Mouse (Mus musculus) left cerebral cortex, postnatal 10 days (tissue): ENCODE measurements around the gene 4933415A04Rik. TPM values are rescaled to one million over a fixed set of nuclear protein-coding genes. Genes with fewer than 3 reads are reported as not detected.

Source experiments
- DNase-seq, 2 experiments: peaks; one replicate each; pipeline ENCODE4 v3.0.0; 2021 to 2022; ENCODE audit warnings: low spot score in 2 of 2, mixed read lengths in 1 of 2; ENCODE audit errors: extremely low spot score in 1 of 2
- intact Hi-C: fragments of 180-260 bp; cut with DNase I; formaldehyde crosslinking; loops from one replicate; pipeline ENCODE4 v1.15.1; 2025
- total RNA-seq, 2 experiments: library from RNA; stranded (reverse); gene quantifications; 2 replicates each; pipeline ENCODE4 v1.2.3; 2021

4933415A04Rik gene
- 1 to 10 TPM; 1.6 TPM for total RNA-seq

DNA sequence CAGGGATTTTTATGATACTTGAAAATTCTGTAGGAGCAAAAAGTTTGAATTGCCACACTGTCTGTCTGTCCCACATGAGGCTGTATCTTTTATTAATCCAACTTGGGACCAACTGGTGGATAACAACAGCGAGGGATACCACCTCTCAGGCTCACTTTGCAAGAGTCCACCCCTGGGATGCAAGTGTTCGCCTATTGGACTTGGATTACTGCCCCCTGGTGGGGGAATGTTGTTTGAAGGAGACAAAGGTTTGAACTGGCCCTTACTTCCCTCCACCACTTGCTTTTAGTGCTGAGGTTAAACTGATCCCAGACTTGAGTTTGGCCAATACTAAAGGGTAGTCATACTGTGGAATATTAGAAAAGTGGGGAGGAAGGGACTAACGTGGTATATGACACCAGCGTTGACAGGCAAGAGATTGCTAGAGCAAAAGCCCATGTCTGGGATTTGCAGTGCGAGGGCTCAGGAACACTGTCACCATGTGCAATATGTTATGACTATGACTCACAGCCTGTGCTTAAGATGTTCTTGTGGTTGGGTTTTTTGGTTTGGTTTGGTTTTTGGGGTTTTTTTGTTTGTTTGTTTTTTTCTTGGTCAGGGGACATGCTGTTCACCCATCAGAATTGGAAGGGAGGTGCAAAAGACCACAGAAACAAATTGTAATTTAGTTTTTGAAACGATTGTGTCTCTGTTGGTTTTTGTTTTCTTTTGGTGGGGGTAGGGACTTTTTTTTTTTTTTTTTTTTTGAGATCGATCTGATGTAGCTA is at the start of gene 4933415A04Rik:
4933415A04Rik (plus strand) TSS at position 717 of the 767 bp plus-strand sequence.
- intact Hi-C loops, result loop anchor here (10.0 kb wide), 1 partner anchor 92 kb away; no protein-coding TSS in a partner anchor

GRCm38 (mm10) chr11:43537074-43537473 is 49.8 kb upstream of the 4933415A04Rik start:
- intact Hi-C loops, result no loop called here
- no peak for DNase-seq

More for the DNA sequence above, at the start of gene 4933415A04Rik:
- DNase-seq, result peak; percentile 32 to 76

GRCm38 (mm10) chr11:43539863-43540262 is 47.0 kb upstream of the 4933415A04Rik start:
- DNase-seq, result no peak
- intact Hi-C loops, result no loop called here

DNA sequence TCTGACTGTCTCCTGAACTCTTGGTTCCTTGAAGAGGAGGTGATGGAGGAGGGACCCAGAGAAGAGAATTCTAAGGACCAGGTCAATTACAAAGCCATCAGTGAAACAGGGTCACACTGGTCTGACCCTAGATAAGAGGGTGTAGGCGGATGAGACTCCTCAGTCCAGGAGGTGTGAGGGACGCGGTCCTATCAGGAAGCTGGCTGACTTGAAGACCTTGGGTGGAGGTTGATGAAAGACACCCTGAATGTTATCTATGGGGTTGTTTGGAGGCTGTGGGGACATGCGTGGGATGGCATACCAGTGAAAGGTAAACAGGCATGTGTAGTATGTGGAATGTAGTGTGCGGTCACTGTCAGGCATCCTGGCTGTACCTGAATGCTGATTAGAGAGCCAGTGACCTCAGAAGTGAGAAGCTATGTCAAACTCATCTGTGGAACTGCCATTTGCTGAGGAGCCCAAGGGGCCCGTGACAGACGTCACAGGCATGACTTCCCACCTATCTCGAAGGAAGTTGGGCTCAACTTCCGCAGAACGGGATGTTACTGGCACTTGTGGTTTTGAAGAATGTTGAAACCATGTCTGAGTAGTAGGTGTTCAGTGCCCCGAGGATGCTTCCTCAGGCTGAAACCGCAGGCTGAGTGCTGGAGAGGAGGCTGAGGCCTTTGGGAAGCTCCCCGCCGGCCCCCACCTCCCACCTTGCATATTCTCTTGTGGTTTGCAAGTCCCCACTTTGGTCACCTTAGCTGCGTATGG is 43.0 kb upstream of the 4933415A04Rik start:
- DNase-seq, result no peak
- intact Hi-C loops, result no loop called here

DNA sequence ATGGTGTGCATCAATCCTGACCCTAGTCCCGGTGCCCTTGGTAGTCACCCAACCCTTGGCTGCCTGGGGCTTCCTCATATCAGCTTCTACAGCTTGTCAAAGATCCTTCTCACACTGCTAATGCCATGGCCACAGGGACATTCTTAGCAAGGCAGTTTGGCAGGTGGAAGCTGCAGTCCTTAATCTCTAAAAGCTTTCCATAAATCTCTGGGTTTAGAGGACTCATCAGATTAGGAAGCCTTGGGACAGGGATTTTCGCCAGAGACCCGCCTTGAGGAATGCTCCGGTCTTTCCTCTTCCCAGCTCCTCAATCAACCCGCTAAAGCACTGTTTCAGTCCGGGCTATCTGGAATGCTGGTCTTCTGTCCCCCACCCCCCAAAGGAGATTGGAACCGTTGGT is 42.0 kb upstream of the 4933415A04Rik start:
- intact Hi-C loops, result no loop called here
- DNase-seq, result no peak

DNA sequence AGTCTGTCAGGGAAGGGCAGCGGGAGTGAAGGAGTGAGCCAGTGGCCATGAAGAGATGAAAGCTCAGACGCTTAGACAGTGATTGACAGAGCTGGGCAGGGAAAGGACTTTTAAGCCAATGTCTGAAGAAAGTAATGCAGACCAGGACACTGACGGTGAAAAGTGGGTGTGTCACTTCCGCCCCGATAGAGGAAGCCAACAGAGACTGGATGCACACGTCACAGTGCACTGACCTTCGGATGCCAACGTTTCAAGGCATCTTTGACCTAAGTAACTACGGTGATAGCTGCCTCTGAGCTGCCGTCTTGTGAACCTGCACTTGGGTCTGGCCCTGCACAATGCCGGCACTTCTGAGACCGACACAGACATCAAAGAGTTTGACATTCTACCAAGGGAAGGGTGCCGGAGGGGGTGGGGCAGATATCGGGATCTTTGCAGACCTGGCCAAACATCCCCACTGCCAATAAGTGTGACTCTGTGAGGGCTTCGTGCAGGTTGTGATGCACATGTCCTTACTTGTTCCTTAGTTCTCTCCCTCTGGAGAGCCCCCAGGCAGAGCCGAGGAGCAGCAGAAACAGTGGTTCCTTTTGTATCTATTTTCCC is 40.9 kb upstream of the 4933415A04Rik start:
- intact Hi-C loops, result no loop called here
- no peak for DNase-seq

DNA sequence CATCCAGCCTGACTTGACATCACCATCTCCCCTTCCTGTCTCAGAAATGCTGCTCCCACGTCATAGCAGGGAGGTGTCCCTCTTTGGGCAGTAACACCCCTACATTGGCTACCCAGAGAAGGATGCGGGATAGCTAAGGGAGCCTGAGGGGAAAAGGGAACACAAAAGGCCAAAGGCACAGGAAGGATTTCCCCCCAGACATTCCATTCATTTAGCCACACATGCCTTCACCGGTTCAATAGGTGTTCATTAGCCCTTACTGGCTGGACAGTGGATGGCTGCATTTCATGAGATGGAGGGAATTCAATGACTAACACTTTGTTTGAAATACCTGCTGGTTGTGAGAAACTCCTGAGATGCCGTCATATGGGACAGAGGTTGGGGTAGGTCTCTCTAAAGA is 40.2 kb upstream of the 4933415A04Rik start:
- no peak for DNase-seq
- intact Hi-C loops, result no loop called here

DNA sequence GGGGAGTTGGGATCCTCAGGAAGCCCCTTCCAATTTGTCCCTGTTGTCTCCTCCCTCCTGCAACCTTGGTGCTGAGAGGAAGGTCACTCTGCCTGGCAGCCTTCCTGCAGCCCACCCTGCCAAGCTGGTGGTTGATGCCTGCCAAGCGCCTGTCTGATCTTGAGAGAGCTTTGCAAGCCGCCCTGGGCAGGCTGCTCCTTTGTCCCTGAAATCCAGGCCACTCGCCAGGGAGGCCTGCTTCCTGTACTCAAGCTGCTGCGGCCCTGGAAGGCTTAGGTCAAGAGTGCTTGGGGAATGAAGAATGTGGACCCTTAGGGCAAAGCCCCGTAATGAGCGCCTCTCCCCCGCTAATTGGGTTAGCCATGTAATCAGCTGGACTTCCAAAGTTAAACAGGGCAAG is 38.7 kb upstream of the 4933415A04Rik start:
- intact Hi-C loops, result no loop called here
- DNase-seq, result peak; percentile 54 to 83

DNA sequence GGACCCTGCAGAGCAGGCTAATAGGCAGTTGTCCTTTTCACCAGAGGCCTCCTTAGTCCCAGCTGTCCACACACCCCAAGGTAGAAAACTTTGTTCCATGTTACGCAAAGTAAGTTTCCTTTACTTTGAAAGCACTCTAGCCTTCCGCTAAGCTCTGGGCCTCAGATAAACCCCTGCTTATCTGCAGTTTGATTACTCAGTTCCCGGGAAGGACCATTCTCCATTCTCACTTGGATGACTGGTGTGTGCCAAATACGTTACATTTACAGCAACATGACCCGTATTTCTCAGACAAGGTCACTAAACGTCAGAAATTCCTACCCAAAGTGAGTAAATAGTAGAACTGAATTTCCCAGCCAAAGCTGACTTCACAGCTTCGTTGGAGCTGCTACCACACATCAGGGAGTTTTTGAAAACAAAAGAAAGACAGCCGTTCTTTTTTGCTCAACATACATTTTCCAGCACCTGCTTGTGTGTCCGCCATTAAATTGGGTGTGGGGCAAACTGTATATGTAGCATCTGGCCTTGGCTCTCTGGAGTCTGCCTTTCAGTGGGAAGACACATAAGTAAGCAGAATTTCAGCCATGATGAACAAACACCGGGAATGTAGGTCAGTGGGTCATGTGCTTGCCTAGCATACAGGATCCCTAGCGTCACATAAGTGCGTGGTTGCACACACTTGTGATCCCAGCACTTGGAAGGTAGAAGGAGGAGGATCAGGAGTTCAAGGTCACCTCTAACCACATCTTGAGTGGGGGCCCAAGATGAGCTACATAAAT is 38.0 kb upstream of the 4933415A04Rik start:
- intact Hi-C loops, result no loop called here
- DNase-seq, result no peak

- DNase-seq, result no peak
- intact Hi-C loops, result no loop called here
Observed at GRCm38 (mm10) chr11:43549701-43550100, 37.1 kb upstream of the 4933415A04Rik start.

GRCm38 (mm10) chr11:43551756-43552155 is 35.1 kb upstream of the 4933415A04Rik start:
- DNase-seq, result no peak
- intact Hi-C loops, result no loop called here

DNA sequence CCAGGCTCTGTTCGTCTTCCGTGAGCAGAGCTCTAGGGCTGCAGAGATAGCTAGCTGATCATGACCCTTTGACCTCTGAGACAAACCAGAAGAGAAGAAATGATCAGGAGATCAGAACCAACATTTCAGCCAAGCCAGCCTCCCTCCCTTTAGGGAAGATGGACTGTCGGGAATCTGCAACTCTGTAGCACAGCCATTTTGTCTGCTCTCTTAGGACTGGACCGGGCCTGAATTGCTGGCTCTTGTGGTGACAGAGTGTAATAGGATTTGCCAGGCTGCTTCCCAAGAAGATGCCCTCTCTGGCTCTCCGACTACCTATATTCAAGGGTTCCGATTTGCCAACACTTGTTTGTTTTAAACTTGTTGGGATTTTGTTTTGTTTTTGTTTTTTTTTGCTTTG is 34.2 kb upstream of the 4933415A04Rik start:
- DNase-seq, result no peak
- intact Hi-C loops, result no loop called here

DNA sequence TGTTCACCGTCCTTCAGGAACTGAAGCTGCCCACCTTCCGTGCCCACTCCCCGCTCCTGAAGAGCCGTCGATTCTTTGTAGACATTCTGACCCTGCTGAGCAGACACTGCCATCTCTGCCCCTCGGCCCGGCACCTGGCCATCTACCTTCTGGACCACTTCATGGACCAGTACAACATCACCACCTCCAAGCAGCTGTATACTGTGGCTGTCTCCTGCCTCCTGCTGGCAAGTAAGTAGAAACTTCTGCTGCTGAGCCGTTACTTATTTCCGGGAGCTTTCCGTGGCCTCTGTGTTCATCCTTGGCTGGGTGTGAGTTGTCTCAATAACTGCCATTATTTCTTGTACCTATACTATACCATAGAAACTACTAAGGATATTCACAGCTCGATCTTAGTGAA is 30.3 kb upstream of the 4933415A04Rik start:
- intact Hi-C loops, result no loop called here
- no peak for DNase-seq

DNA sequence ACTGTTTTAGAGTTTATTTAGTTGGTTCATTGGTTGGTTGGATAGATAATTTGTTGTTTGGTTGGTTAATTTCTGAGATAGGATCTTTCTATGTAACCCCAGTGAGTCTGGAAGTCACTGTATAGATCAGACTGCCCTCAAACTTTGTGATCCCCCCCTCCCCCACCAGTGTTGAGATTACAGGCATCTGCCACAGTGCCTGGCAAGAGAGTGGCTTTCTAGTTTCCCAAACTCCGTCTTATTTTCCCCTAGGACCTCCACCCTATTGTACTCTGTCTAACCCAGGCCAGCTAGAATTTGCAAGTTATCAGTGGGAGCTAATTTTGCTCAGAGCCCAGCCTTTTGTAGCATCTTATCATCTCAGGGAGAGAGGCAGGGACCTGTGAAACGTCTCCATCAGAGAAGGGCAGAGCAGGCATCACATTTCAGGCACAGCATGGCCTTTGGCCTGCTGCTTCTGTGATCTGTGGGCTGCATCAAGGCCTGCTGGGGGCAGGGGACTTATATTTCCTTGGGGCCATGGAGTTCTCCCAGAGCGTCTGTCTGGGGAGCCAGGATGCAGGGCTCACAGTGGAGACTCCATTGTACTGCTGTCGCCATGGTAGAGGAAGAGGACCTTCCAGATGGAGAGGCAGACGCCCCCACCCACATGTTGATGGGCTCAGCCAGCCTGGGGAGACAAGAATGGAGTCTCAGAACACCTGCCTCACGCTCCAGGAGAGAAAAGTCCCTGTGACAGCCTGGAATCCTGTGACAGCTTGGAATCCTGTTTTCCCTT is 27.1 kb upstream of the 4933415A04Rik start:
- peak; percentile 49 to 58 for DNase-seq
- intact Hi-C loops, result no loop called here

DNA sequence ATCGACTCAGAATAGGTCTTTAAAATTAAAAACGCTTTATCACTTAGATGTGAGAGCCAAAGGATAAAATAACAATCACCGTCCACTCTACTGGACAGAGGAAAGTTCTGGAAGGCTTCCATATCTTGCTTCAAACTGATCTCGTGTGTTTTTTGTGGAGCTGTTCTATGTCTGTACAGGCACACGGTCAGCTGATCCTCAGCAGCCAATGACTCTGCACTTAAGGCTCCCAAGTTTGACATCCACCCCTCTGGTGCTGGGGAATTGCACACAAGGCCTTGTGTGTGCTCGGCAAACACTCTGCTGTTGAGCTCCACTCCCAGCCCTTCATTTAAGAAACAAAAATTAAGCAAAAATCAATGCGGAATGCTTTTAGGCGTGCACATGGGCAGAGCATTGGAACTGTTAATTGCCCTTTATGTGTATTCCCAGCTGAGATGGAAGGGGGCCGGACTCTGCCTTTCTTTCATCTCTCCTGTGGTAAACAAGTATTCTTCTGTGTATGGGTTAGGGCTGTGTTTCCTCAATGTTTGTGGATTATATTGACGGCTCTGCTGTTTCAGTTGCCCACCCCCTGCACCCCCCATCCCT is 23.1 kb upstream of the 4933415A04Rik start:
- intact Hi-C loops, result no loop called here
- DNase-seq, result no peak

- intact Hi-C loops, result no loop called here
- no peak for DNase-seq
Observed at GRCm38 (mm10) chr11:43565414-43565813, 21.4 kb upstream of the 4933415A04Rik start.

- DNase-seq, result no peak
- intact Hi-C loops, result no loop called here
Observed at GRCm38 (mm10) chr11:43565852-43566251, 21.0 kb upstream of the 4933415A04Rik start.

DNA sequence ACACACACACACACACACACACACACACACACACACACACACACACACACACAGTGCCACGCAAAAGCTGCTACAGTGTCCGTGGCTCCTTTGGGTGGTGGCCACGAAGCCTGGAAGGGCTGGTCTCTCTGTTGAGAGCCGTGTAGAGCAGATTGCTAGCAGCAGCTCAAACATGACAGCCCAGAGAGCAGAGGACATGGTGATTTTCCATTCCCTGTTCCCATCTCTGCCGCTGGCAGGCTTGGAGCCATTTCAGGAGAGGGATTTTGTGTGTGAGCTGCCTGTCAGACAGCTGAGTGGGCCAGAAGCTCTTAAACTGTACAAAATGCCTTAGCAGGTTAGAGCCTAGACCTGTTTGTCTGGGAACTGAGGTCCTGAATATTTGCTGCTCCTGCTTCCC is 20.1 kb upstream of the 4933415A04Rik start:
- no peak for DNase-seq
- intact Hi-C loops, result no loop called here
